In genomic region chr9:23354201-23354820, GRCm38 (mm10) we compare ENCODE assay signal across 17 mouse cellular contexts.
A peak's percentile ranks its signal among the peaks of the same experiment; 100 is the strongest.
DNase-seq lines count a peak whose midpoint lies in the region; ATAC-seq and TF ChIP-seq lines count a peak whose summit lies in the region.
"Had no signal": no experiment of that assay in that cellular context is flagged by ENCODE, and none has a peak within 500 bp of the region (broad histone marks: within the 10 kb centered on the region; RNA-seq: fewer than 3 reads in every experiment).

No protein-coding gene starts in this region.

- no peak overlapping the region for H3ac ChIP-seq in myocyte (ENCODE audit: control insufficient read depth, insufficient read length)

- H3K9me3 ChIP-seq in heart, embryonic 13.5 days: no peaks in the 10 kb centered on the region
- no peaks in the 10 kb centered on the region for H3K9me3 ChIP-seq in hindbrain, postnatal 0 days (ENCODE audit: low read length)
- H3K9me3 ChIP-seq: limb, embryonic 13.5 days; midbrain, embryonic 10.5 days had no signal

- peaks cover 18% of the 10 kb centered on the region for H3K4me1 ChIP-seq in heart, embryonic 13.5 days
- no peaks in the 10 kb centered on the region for H3K4me1 ChIP-seq in hindbrain, postnatal 0 days (ENCODE audit: insufficient read depth, low read length)
- H3K4me1 ChIP-seq: midbrain, embryonic 10.5 days had no signal

- 17% methylated on average over 5 of the region's 5 CpGs for WGBS in heart, embryonic 13.5 days
- WGBS in hindbrain, postnatal 0 days: 71% methylated on average over 5 of the region's 5 CpGs

- no peaks in the 10 kb centered on the region for H3K36me3 ChIP-seq in heart, embryonic 13.5 days
- no peaks in the 10 kb centered on the region for H3K36me3 ChIP-seq in myocyte (ENCODE audit: control insufficient read depth, insufficient read depth)
- H3K36me3 ChIP-seq in hindbrain, postnatal 0 days (ENCODE audit: insufficient read depth, low read length): no peaks in the 10 kb centered on the region
- H3K36me3 ChIP-seq: limb, embryonic 13.5 days; midbrain, embryonic 10.5 days had no signal

- H3K27ac ChIP-seq in heart, embryonic 13.5 days (replicated peaks): peak overlapping the region; percentile 76
- no peak overlapping the region for H3K27ac ChIP-seq in hindbrain, postnatal 0 days
- H3K27ac ChIP-seq: hindbrain, embryonic 14.5 days; limb, embryonic 13.5 days; midbrain, embryonic 10.5 days had no signal

- H3K4me3 ChIP-seq in heart, embryonic 13.5 days: no peak overlapping the region
- no peak overlapping the region for H3K4me3 ChIP-seq in myocyte
- no peak overlapping the region for H3K4me3 ChIP-seq in hindbrain, postnatal 0 days (ENCODE audit: low read length)
- H3K4me3 ChIP-seq: limb, embryonic 13.5 days; midbrain, embryonic 10.5 days had no signal

- ATAC-seq in heart, embryonic 13.5 days (ENCODE audit: extremely low read depth, insufficient number of reproducible peaks, low FRiP score, low TSS enrichment): peak; percentile 51; the same call in 1 of the 2 replicates
- peak; percentile 54 for ATAC-seq in common myeloid progenitor, adult 5-6 weeks (replicated peaks; ENCODE audit: low read depth, poor library complexity, severe bottlenecking)
- ATAC-seq in hindbrain, postnatal 0 days: no peak

- H3K4me2 ChIP-seq in heart, embryonic 13.5 days: no peak overlapping the region
- peak overlapping the region; percentile 44 for H3K4me2 ChIP-seq in myocyte (ENCODE audit: low read depth)
- no peak overlapping the region for H3K4me2 ChIP-seq in hindbrain, postnatal 0 days (ENCODE audit: low read depth, low read length)
- H3K4me2 ChIP-seq: hindbrain, embryonic 14.5 days; limb, embryonic 13.5 days had no signal

- TF ChIP-seq CTCF in hindbrain, postnatal 0 days (IDR thresholded peaks at IDR 0.05; ENCODE audit: low read depth): no peak

- intact Hi-C loops in heart, postnatal 36 days (cut with DNase I): no loop called here

- H3K9ac ChIP-seq in heart, embryonic 13.5 days: no peak overlapping the region
- no peak overlapping the region for H3K9ac ChIP-seq in hindbrain, postnatal 0 days (replicated peaks; ENCODE audit: low read length)
- H3K9ac ChIP-seq: hindbrain, embryonic 14.5 days; limb, embryonic 13.5 days had no signal

- DNase-seq in heart, postnatal 36 days: no peak
- peak; percentile 26 to 28 for DNase-seq in right cerebral cortex, postnatal 10 days (ENCODE audit: low spot score in 2 of 2)
- no peak for DNase-seq in right cerebral cortex, postnatal 36 days (ENCODE audit: low spot score in 2 of 2)
- DNase-seq in hindbrain, postnatal 0 days (ENCODE audit: low spot score): no peak
- no peak for DNase-seq in cerebellum, adult 9-10 months
- DNase-seq: adrenal gland, adult 2 months; cerebellum, adult 8-10 months; kidney, adult 18-20 months; kidney, postnatal 36 days; layer of hippocampus, postnatal 36 days; thymus, adult 18-20 months had no signal

- TF ChIP-seq POLR2A in myocyte (IDR thresholded peaks at IDR 0.05; ENCODE audit: insufficient read length, low read depth): no peak

- no peaks in the 10 kb centered on the region for H3K79me2 ChIP-seq in myocyte (ENCODE audit: control insufficient read depth, insufficient read depth)

- H3K27me3 ChIP-seq in heart, embryonic 13.5 days (replicated peaks): no peaks in the 10 kb centered on the region
- H3K27me3 ChIP-seq in myocyte (ENCODE audit: control insufficient read depth, insufficient read depth, insufficient read length): no peaks in the 10 kb centered on the region
- H3K27me3 ChIP-seq in hindbrain, postnatal 0 days (ENCODE audit: insufficient read depth, low read length): no peaks in the 10 kb centered on the region
- H3K27me3 ChIP-seq: limb, embryonic 13.5 days had no signal

TF ChIP-seq in myocyte, 11 proteins besides CTCF, POLR2A, EP300 and RAD21:
- TF ChIP-seq SRF (IDR thresholded peaks at IDR 0.05; ENCODE audit: control insufficient read depth, insufficient read length, low read depth) (no peak), MAX (IDR thresholded peaks at IDR 0.05; ENCODE audit: low read depth) (no peak), CEBPB (IDR thresholded peaks at IDR 0.05; ENCODE audit: insufficient read depth, poor library complexity, severe bottlenecking) (no peak), USF1 (IDR thresholded peaks at IDR 0.05; ENCODE audit: low read depth) (no peak), TCF3 (IDR thresholded peaks at IDR 0.05; ENCODE audit: insufficient read length, low read depth) (no peak), MYOG (IDR thresholded peaks at IDR 0.05; ENCODE audit: control insufficient read depth in 1 of 3, insufficient read depth in 1 of 3, insufficient read length in 2 of 3, low read depth in 2 of 3) (peak in 1 of 3 experiments; percentile 63), E2F4 (IDR thresholded peaks at IDR 0.05; ENCODE audit: insufficient read depth) (no peak), TCF12 (IDR thresholded peaks at IDR 0.05; ENCODE audit: insufficient read depth, poor library complexity, severe bottlenecking) (peak; percentile 19), REST (IDR thresholded peaks at IDR 0.05; ENCODE audit: insufficient read depth, insufficient read length) (no peak), MYOD1 (IDR thresholded peaks at IDR 0.05; ENCODE audit: control insufficient read depth in 1 of 3, insufficient read length in 2 of 3, low read depth in 2 of 3) (peak in 1 of 3 experiments; percentile 51), POLR2AphosphoS2 (IDR thresholded peaks at IDR 0.05; ENCODE audit: insufficient read length, low read depth) (no peak)

Comparison
In these comparisons a context has a peak if more than half of its experiments do, and no peak if none do; other contexts are left out.
1. DNase-seq: peak in right cerebral cortex, postnatal 10 days (2 of 2); none in heart, postnatal 36 days (0 of 2), right cerebral cortex, postnatal 36 days (0 of 2), hindbrain, postnatal 0 days (single experiment) and cerebellum, adult 9-10 months (single experiment).